Mouse (Mus musculus): ENCODE data around the gene Dll3. TPM values are rescaled to one million over a fixed set of nuclear protein-coding genes. Genes with fewer than 3 reads are reported as not detected.

Gene Dll3
- total and polyA plus RNA-seq, 2 experiments: not detected

- WGBS: 60% methylated on average over 4 of the region's 4 CpGs
- Histone ChIP-seq H3K79me2 (ENCODE audit: control insufficient read depth, insufficient read depth, low read length) (peaks cover 41% of the 10 kb centered on the region), H3K4me3 (ENCODE audit: insufficient read depth, low read depth, low read length) (no peak overlapping the region), H3K9ac (ENCODE audit: low read depth, low read length) (no peak overlapping the region), H3K4me1 (ENCODE audit: control insufficient read depth, insufficient read depth, low read length) (peaks cover 14% of the 10 kb centered on the region), H3K36me3 (ENCODE audit: control insufficient read depth, insufficient read depth, low read length) (peaks cover 12% of the 10 kb centered on the region), H3K27ac (replicated peaks; ENCODE audit: insufficient read depth, low read depth, low read length) (no peak overlapping the region), H3K27me3 (ENCODE audit: control insufficient read depth, insufficient read depth, low read length) (no peaks in the 10 kb centered on the region)
- TF ChIP-seq CTCF (IDR thresholded peaks at IDR 0.05; ENCODE audit: low read depth, low read length): no peak
- TF ChIP-seq POLR2A (IDR thresholded peaks at IDR 0.05; ENCODE audit: extremely low read depth, insufficient read depth, low read length): no peak
- DNase-seq (ENCODE audit: extremely low read depth, low read depth, low spot score): no peak
Measured at GRCm38 (mm10) chr7:28334534-28334933, 32.5 kb upstream of the Dll3 start.

GRCm38 (mm10) chr7:28328260-28328659 lies 26.2 kb upstream of the Dll3 start:
- Histone ChIP-seq H3K27ac (replicated peaks; ENCODE audit: insufficient read depth, low read depth, low read length) (no peak overlapping the region), H3K36me3 (ENCODE audit: control insufficient read depth, insufficient read depth, low read length) (peaks cover 61% of the 10 kb centered on the region), H3K4me1 (ENCODE audit: control insufficient read depth, insufficient read depth, low read length) (no peaks in the 10 kb centered on the region), H3K4me3 (ENCODE audit: insufficient read depth, low read depth, low read length) (no peak overlapping the region), H3K9ac (ENCODE audit: low read depth, low read length) (no peak overlapping the region), H3K27me3 (ENCODE audit: control insufficient read depth, insufficient read depth, low read length) (no peaks in the 10 kb centered on the region), H3K79me2 (ENCODE audit: control insufficient read depth, insufficient read depth, low read length) (peaks cover 2% of the 10 kb centered on the region; the same call in 1 of the 2 replicates)
- TF ChIP-seq POLR2A (IDR thresholded peaks at IDR 0.05; ENCODE audit: extremely low read depth, insufficient read depth, low read length): no peak
- TF ChIP-seq CTCF (IDR thresholded peaks at IDR 0.05; ENCODE audit: low read depth, low read length): no peak
- 59% methylated on average over 2 of the region's 2 CpGs for WGBS
- no peak for DNase-seq (ENCODE audit: extremely low read depth, low read depth, low spot score)

GRCm38 (mm10) chr7:28326457-28326856 lies 24.4 kb upstream of the Dll3 start:
- Histone ChIP-seq H3K4me3 (ENCODE audit: insufficient read depth, low read depth, low read length) (no peak overlapping the region), H3K9ac (ENCODE audit: low read depth, low read length) (no peak overlapping the region), H3K36me3 (ENCODE audit: control insufficient read depth, insufficient read depth, low read length) (peaks cover 69% of the 10 kb centered on the region), H3K27me3 (ENCODE audit: control insufficient read depth, insufficient read depth, low read length) (no peaks in the 10 kb centered on the region), H3K4me1 (ENCODE audit: control insufficient read depth, insufficient read depth, low read length) (no peaks in the 10 kb centered on the region), H3K79me2 (ENCODE audit: control insufficient read depth, insufficient read depth, low read length) (no peaks in the 10 kb centered on the region; the same call in 1 of the 2 replicates), H3K27ac (replicated peaks; ENCODE audit: insufficient read depth, low read depth, low read length) (no peak overlapping the region)
- no peak for DNase-seq (ENCODE audit: extremely low read depth, low read depth, low spot score)
- 86% methylated on average over 4 of the region's 4 CpGs for WGBS
- no peak for TF ChIP-seq POLR2A (IDR thresholded peaks at IDR 0.05; ENCODE audit: extremely low read depth, insufficient read depth, low read length)
- 0 out of 2 replicates have a peak, but pooled peaks have one; percentile 6 for TF ChIP-seq CTCF (IDR thresholded peaks at IDR 0.05; ENCODE audit: low read depth, low read length)

- WGBS: 94% methylated on average over 8 of the region's 8 CpGs
Measured at GRCm38 (mm10) chr7:28325293-28325692, 23.3 kb upstream of the Dll3 start.

GRCm38 (mm10) chr7:28321974-28322720 lies 20.1 kb upstream of the Dll3 start:
- H3K79me2 ChIP-seq (ENCODE audit: control insufficient read depth, insufficient read depth, low read length): no peaks in the 10 kb centered on the region
- no peak overlapping the region for H3K27ac ChIP-seq (replicated peaks; ENCODE audit: insufficient read depth, low read depth, low read length)
- 57% methylated on average over 15 of the region's 15 CpGs for WGBS
- DNase-seq (ENCODE audit: extremely low read depth, low read depth, low spot score): peak; percentile 58
- no peak for TF ChIP-seq POLR2A (IDR thresholded peaks at IDR 0.05; ENCODE audit: extremely low read depth, insufficient read depth, low read length)
- no peak for TF ChIP-seq CTCF (IDR thresholded peaks at IDR 0.05; ENCODE audit: low read depth, low read length)
- peaks cover 66% of the 10 kb centered on the region for H3K36me3 ChIP-seq (ENCODE audit: control insufficient read depth, insufficient read depth, low read length)
- no peak overlapping the region for H3K9ac ChIP-seq (ENCODE audit: low read depth, low read length)
- H3K27me3 ChIP-seq (ENCODE audit: control insufficient read depth, insufficient read depth, low read length): no peaks in the 10 kb centered on the region
- no peaks in the 10 kb centered on the region for H3K4me1 ChIP-seq (ENCODE audit: control insufficient read depth, insufficient read depth, low read length)
- no peak overlapping the region for H3K4me3 ChIP-seq (ENCODE audit: insufficient read depth, low read depth, low read length)

More at GRCm38 (mm10) chr7:28325293-28325692, 23.3 kb upstream of the Dll3 start:
- H3K79me2 ChIP-seq (ENCODE audit: control insufficient read depth, insufficient read depth, low read length): no peaks in the 10 kb centered on the region
- no peak overlapping the region for H3K9ac ChIP-seq (ENCODE audit: low read depth, low read length)
- no peak for DNase-seq (ENCODE audit: extremely low read depth, low read depth, low spot score)
- H3K36me3 ChIP-seq (ENCODE audit: control insufficient read depth, insufficient read depth, low read length): peaks cover 63% of the 10 kb centered on the region
- TF ChIP-seq POLR2A (IDR thresholded peaks at IDR 0.05; ENCODE audit: extremely low read depth, insufficient read depth, low read length): no peak
- no peak overlapping the region for H3K27ac ChIP-seq (replicated peaks; ENCODE audit: insufficient read depth, low read depth, low read length)
- no peak overlapping the region for H3K4me3 ChIP-seq (ENCODE audit: insufficient read depth, low read depth, low read length)
- H3K4me1 ChIP-seq (ENCODE audit: control insufficient read depth, insufficient read depth, low read length): no peaks in the 10 kb centered on the region
- no peaks in the 10 kb centered on the region for H3K27me3 ChIP-seq (ENCODE audit: control insufficient read depth, insufficient read depth, low read length)

GRCm38 (mm10) chr7:28318714-28319113 lies 16.7 kb upstream of the Dll3 start:
- Histone ChIP-seq H3K79me2 (ENCODE audit: control insufficient read depth, insufficient read depth, low read length) (no peaks in the 10 kb centered on the region), H3K27ac (replicated peaks; ENCODE audit: insufficient read depth, low read depth, low read length) (no peak overlapping the region), H3K4me1 (ENCODE audit: control insufficient read depth, insufficient read depth, low read length) (no peaks in the 10 kb centered on the region), H3K27me3 (ENCODE audit: control insufficient read depth, insufficient read depth, low read length) (no peaks in the 10 kb centered on the region), H3K36me3 (ENCODE audit: control insufficient read depth, insufficient read depth, low read length) (peaks cover 62% of the 10 kb centered on the region), H3K4me3 (ENCODE audit: insufficient read depth, low read depth, low read length) (no peak overlapping the region), H3K9ac (ENCODE audit: low read depth, low read length) (no peak overlapping the region)
- DNase-seq (ENCODE audit: extremely low read depth, low read depth, low spot score): no peak
- 94% methylated on average over 17 of the region's 17 CpGs for WGBS
- no peak for TF ChIP-seq CTCF (IDR thresholded peaks at IDR 0.05; ENCODE audit: low read depth, low read length)
